Mouse (Mus musculus) retina, adult 2 months (tissue): ENCODE results near the gene Adgrb3.
A peak's percentile ranks its signal among the peaks of the same experiment; 100 is the strongest.

Experiments
- DNase-seq: peaks from one replicate; pipeline ENCODE4 v3.0.0-alpha.2; 2012; ENCODE audit warnings: low read depth, low spot score

Adgrb3 gene

DNA sequence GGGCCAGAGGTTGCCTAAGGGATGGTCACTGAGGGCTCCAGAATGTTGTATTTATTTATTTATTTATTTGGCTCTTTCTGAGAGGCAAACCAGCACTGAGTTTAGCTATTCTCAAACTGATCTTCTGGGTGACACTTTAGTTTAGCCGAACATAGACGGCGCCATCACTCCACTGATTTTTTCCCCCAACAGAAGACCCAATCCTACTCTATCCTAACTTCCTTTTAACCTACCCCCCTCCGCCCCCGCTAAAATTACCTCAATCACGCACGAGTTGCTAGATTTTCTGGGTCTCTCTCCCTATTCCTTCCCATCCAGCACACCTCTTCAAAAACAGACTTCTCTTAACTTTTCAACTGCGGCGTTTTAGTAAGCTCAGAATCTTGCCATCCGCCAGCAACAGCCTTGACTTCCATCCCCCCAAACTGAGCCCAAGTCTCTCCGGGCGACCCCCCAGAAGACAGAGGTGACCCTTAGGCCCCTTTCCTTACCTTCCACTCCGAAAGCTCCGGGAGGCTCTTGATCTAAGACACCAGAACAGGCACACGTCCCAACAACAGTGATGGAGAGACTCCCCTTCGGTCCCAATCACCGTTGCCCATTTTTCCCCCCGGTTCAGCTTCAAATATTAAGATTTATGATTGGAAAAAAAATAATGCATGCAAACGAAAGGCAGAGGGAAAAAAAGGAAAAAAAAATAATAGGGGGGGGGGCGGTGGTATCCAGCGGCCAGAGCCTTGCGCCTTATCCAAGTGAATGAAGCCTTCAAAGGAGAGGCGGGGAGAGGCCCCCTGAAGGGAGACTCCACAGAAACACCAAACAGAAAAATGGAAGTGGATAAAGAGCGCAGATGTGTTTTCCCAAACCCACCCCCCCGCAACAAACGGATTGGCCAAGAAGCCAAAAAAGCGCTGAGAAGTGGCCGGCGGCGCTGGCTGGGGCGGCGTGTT is at the start of gene Adgrb3:
Adgrb3 (minus strand) TSS at position 737 of the 950 bp plus-strand sequence.
- DNase-seq, result no peak

DNA sequence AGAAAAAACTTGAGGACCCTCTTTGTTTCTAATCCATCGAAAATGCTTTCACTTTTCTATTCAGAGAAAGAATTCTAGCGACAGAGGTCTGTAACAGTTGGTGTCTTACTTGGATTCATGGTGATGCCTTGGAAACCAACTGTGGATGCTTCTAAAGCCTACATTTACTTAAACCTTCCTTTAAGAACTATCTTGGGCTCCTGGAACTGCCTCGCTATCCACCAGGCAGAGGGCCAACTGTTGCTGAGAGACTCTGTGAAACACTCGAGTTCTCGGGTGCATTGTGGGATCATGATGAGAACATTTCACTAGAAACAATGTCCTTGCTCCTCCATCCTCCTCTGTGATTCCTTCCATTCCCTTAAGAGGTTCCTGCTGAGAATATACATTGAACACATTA is 48.0 kb upstream of the Adgrb3 start:
- DNase-seq, result no peak

DNA sequence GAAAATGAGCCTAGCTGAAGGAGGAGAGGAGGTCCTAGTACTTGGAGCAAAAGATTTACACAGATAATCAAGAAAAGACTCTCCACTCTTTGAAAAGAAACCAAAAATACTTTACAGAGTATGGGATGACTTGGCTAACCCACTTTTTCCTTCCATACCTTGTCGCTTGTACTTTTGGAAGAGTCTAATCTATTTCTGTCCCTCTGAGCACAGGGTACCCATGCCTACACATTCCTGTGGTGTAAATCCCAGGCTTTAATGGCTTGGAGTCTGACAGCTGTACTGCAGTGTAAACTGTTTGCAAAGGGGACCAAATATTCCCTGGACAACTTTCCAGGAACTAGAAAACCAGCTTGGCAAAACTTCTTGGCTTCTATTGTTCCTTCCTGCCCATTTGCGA is 28.0 kb upstream of the Adgrb3 start:
- no peak for DNase-seq

DNA sequence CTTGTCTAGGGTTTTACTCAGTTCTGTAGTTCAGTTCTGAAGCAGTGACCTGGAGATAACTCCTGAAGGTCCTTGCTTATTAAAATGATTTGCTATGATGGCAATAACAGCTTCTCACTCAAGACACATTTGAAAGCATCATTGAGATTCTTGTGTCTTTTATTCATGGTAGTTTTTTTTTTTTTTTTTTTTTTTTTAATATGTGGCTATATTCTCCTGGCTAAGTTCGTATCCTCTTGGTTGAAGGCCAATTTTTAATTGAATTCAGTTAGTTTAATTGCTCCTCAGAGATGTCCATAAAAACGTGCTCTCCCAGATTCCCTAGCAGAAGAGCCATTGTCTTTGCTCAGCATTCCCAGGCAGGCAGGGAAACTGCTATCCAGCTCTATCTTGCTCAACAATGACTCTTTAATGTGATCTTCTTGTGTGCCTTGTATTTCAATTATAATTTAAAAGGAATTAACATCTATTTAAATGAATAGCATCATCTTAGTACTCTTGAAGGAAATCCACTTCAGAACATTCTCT is 25.0 kb upstream of the Adgrb3 start:
- DNase-seq, result no peak

DNA sequence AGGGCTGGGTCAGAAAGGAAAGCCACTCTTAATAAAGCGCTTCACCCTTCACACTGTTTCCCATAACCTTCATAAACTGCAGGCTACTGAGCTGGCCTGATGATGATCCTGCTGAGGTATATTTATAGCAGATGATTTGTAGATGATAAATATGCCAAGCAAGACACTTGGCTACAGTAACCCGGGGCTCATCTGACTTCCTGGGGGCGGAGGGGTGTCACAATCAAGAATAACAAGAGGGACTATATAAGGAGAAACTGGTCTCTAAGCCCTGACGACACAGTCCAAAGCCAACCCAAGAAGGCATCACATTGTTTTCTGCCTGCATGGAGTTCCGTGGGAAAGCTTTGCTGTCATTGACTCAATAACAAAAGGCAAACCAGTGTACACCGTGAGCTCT is 2.8 kb upstream of the Adgrb3 start:
- DNase-seq, result no peak

DNA sequence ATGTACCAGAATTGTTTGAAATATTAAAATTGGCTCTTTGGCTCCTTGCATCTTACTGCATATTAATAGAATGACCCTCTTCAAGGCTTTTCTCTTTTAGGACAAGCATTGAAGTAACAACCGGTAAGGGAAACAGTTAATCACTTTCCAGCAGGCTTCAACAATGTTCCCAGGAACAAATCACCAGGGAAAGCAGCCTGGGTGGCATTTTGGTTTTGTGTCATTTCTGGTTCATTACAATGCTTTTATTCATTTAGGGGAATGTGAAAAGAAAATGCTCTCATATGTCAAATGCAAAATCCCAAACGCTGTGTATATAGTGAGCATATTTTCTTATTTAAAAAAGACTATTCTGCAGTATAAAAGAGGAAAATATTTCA is 2.0 kb upstream of the Adgrb3 start:
- DNase-seq, result no peak

DNA sequence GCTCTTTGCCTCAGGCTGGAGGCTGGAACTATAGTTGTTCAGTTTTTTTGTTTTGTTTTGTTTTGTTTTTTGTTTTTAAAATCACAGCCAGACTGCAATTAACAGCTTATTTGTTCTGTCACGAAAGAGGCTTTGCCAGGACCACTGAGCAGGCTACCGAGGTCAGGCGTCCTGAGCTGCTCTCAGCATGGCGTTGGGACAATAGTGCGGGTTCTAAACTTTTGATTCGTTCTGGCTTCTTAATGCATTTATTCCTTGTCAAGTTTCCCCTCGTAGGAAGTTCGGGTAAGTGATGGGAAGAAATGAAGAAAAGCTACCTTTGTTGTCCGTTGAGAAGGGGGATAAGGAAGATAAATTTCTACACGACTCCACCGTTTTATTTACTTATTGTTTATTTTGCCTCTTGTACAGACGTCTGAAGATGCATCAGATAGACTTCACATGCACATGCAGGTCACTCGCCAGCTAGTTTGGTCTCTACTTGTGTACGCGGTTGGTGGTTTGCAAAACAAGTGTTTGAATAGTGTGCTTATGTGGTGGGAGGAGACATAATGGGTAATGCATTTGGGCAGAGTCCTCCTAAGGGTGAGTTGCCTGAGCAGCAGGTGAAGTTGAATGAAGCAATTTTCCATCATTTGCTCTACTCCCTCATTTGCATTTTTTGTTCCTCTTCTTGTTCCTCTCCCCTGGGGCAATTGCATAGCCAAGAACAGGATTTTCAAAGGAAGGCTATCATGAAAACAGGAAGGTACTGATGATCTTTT is 1.4 kb upstream of the Adgrb3 start:
- DNase-seq, result no peak

DNA sequence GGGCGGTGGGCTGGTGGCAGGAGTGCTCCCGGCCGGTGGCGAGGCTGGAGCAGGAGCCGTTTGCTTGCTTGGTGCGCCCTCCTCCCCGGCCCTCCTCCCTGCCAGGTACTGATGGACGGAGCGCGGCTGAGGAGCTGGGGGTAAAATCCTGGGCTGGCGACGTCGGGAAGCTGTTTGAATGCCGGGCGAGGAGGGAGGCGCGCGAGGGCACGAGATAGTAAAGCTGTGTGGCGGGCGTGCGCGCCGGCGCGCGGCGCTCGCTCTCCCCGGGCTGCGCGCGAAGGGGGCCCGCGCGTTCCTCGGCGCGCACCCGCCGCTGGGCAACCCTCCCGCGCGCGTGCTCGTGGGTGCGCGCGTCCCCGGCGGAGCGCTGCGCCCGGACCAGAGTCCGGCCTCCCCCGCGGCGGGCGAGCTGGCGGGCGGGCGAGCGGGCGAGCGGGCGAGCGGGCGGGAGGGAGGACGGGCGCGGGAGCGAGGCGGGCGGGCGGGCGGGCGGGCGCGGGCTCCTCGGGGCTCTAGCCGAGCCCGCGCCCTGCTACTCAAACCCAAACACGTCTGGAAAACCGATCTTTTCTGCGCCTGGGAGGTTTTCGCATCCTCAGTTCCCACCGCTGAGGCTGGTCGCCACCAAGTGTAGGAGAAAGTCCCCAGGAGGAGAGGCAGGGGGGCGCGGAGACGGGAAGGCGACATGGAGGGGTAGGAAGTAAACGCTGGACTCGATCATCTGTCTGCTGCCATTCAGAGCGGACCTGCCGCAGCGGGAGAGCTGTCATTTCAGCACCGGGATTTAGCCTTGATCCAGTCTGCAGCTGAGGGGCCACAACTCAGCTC is 629 bp upstream of the Adgrb3 start:
- DNase-seq, result peak; percentile 71

DNA sequence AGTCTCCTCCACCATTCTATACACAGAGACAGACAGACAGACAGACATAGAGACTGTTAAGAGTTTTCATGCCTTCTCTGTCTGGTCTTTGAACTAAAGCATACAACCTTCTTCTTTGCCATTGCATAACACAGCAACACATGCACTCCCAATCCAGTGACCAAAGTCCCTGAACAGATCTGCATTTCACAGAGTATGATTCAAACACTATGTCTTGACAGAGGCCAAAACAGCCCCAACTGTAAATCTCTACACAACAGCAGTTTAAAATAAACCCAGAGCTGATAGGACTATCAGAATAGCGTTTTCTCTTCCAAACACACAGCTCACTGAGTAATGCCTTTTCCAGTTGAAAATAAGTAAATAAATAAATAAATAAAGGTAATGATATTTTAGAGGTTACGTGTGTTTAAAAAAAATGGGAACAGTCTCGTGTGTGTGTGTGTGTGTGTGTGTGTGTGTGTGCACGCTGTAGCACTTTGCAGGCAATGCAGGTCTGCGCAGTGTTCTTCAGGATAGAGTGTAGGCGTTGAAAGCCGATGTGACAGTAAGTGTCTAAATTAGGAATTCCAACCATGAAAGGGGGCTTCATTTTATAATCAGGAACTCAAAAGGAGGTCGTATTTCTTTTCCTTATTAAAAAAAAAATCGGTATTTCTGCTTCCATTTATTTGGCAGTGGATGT is 1.3 kb downstream of the Adgrb3 start:
- no peak for DNase-seq

DNA sequence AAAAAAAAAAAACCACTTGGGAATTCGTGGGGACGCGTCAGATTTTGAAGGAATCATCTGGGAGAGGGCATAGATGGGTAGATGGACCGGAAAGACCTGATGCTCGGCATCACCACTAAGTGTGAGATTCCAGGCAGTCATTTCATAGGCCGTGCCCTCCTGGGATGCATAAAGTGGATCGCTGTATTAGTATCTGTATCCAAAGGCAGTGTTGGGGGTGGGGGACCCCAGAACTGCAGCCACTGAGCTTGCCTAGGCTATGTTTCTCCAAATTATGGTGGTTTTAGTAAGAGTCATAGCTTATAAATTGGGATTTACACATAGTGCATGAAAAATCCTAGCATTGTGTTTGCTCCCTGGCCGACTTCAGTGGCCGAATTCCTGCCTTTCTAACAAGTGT is 2.1 kb downstream of the Adgrb3 start:
- no peak for DNase-seq

DNA sequence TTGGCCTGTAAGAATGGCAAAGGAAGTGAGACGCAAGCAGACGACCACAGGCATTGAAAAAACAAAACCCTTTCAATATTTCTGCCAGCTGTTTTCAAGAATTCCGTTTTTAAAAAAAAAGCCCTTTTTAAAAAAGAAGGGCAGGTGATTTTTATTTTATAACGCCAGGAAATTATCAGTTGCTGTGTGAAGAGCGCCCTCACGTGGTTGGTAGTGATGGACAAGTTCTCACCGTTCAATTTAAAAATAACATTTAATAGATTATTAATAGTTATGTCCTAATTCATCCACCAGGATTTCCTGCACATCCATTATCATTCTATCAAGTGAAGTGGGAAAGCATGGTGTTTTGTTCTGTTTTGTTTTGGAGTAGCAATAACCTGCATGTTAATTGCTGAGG is 2.7 kb downstream of the Adgrb3 start:
- DNase-seq, result no peak

DNA sequence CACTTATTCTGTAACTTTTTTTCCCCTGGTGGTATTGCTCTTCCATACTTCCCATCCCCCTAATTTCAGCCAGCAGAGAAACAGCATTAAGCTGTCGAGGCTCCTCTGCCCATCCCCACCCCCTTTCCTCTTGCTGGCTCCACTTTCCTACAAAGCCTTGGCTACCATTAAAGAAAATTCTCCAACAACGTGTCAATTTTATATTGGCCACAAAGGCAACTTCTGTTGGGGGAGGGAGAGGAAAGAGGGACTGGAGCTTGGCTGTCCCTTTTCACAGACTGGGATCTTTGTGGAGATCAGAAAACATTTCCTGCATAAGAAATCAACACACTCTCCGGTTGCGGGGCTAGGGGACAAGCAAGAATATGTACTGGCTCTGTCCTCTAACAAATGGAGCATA is 4.9 kb downstream of the Adgrb3 start:
- no peak for DNase-seq

DNA sequence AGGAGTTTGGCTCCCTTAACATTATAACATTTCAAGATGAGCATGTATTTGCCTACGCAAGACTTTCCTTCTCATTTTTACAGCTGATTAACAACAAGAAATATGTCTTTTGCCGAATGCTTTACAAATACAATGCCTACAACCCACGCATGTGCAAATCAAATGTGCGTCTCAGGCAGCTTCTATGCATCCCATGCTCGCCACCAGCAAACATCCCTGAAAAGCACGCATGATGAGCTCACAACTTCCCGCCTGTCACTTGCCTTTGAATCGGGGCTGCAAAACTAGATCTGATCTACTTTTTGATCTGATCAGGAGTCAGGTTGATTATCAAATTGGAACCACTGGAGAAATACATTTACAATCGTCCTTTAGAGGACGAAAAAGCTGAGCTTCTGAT is 5.5 kb downstream of the Adgrb3 start:
- no peak for DNase-seq

DNA sequence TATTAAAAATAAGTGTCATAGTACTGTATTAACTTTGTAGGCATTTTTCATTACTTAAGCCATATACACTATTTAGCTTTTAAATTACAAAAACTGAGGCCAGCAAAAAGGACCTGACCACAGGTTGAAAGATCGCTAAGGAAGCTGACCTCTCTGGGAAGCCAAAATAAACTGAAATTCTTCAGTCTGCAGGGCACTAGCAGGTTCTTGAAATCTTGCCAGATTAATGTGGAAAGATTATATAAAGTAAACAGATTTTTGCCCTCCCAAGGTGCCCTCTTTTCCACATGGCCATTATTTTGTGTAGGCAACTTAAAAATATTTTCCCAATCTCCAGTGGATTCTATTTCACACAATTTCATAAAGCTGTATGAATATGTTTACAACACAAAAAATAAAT is 14.0 kb downstream of the Adgrb3 start:
- no peak for DNase-seq

DNA sequence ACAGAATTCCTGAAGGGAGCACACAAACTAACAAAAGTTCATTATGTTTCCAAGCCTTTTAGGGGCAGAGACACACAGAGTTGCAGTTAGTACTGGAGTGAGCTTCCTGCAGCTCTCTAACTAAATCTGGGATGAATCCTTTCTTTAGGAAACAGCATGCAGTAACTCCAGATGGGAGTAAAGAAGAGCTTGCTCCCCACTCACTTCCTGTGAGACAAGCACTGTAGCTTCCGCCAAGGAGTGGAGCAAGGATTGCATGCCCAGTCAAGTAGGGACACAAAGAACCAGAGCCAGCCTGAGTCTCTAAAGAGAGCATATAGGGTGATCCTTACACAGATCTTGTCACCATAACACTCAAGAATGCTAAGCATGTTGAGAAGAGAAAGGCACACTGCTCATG is 50.7 kb downstream of the Adgrb3 start:
- no peak for DNase-seq

DNA sequence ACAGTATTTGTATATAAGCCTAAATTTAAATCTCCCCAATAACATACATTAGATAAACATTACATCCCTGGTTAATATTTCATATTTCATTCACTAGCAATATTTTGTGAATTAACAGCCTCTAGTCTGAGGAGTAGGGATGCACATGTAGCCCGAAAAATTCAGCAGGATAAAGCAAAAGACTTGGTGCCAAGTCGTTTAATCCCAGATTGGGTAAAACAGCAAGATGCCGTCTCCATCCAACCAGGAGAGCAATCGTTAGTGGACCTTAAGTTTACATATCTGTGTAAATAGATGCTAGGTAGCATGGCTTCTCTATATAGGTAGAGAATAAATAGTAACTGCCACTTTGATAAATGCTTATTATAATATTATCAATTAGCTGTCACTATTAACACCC is 52.0 kb downstream of the Adgrb3 start:
- no peak for DNase-seq

DNA sequence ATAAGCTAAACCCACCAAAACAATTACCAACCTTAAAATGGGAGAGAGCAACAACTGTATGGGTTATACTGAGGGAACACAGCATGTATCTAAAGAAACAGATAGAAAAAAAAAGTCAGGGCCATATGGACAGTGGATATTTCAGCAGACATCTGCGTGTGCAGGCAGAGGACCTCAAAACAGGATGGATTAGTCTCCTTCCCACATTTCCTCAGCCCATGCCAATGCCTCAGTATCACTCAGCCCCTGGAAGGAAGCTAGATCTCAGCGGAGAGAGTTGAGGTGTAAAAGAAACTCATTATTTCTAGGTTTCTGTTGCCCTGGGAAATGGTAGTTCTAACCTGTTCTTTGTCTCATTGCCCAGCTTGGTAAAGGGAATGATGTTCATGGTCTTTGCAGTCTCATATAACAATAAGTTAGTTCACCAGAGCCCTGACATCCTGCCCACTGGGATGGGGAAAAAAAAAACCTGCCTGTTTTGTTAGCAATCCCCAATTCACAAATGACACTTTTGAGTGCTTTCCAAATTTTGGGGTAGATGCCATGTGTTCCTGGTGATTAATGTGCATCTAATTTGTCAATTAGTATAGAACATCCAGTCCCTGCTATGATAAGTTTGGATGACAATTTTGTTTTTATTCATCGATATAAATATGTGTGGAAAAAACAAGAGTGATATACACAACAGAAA is 53.9 kb downstream of the Adgrb3 start:
- DNase-seq, result no peak

DNA sequence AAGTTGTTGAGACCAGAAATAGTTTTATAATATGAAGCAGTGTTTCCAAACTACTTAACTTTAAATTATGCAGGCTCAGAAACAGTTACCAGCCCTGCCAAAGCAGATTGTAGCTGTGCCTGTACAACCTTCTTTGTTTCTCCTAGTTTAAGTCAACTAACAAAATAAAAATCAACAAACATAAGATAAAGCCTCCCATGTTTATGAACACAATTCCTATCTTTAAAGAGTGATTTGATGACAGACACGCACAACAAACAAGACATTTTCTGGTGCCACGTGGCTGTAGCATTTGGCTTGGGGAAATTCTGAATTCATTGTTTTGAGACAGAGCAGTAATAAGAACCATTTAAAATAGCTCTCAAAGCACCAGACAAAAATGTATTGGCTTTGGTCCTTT is 60.5 kb downstream of the Adgrb3 start:
- no peak for DNase-seq

DNA sequence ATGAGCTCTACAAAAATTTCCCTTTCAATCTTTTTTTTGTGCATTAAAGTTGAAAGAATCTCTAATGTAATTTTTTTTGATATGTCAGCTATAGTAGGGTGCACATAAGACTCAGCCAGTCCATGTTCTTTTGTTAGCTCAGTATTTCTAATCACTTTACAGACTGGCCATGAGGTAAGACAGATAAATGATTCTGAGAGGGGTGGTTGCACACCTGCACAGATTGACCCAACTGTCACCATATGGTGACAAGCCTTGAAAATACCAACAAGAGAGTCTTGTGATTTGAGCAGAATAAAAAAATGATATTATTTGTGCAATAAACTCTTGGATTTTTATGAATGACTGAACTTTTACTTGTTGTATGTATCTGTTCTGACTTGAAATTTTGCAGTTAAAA is 74.2 kb downstream of the Adgrb3 start:
- no peak for DNase-seq

DNA sequence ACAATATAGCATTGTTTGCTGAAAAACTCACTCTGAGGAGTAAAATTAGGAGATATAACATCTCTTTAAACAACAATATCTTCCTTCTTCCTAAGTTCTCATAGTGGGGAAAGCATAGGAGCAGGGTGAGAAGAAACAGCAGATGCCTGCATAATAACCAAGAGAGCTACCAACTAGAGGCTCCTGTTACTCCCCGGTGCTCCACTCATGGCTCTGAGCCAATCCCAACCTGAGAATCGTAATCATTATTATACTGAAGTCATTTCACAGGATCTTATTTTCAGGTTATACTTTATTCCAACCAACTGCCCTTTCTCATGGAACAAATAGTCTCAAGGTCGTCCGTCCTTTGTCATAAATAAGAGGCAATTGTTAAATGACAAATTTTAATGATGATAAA is 75.0 kb downstream of the Adgrb3 start:
- no peak for DNase-seq

DNA sequence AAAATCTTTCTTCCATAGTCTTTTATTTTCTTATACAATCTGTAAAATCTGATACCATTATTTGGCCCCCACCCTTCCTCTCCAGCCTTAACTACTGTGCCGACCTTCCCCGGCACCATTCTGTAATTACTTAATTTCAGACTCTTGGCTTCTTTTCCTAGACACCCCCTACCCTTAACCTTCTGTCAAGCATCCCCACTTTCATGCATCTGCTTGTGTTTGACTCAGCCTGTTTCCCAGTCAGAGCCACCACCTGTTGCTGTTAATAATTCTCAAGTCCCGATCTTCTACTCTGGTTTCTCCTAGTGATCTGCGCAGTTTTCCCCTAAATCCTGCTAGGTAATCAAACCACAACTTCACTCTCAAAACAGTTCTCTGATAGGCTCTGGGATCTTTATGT is 83.9 kb downstream of the Adgrb3 start:
- no peak for DNase-seq
